Mouse (Mus musculus) CH12.LX (cell line): ENCODE data around the gene Cd164. TPM values are rescaled to one million over a fixed set of nuclear protein-coding genes. Genes with fewer than 3 reads are reported as not detected.
A peak's percentile ranks its signal among the peaks of the same experiment; 100 is the strongest.
"Not testable (repeated sequence)": the region's sequence is repeated elsewhere in the genome, so short reads cannot be mapped to it uniquely, and the experiment has no call there.

Experiments used
- DNase-seq: peaks from one replicate; pipeline ENCODE4 v3.0.0-alpha.2; 2013; ENCODE audit errors: extremely low read depth
- H3K27ac ChIP-seq: 2 replicates; pipeline ENCODE4 v1.5.1; 2012; ENCODE audit warnings: low read depth, mild to moderate bottlenecking, control low read depth, moderate library complexity; ENCODE audit not compliant: insufficient read depth
- H3K27me3 ChIP-seq: replicated peaks from 2 replicates; pipeline ENCODE3; 2012; ENCODE audit warnings: inconsistent platforms
- H3K36me3 ChIP-seq, 2 experiments: replicated peaks in 1 of 2; 2 replicates each; pipeline versions ENCODE3 to v1.6.1; 2012; ENCODE audit warnings: inconsistent platforms in 1 of 2, low read length in 1 of 2, mild to moderate bottlenecking in 1 of 2, mixed read lengths in 1 of 2, moderate library complexity in 1 of 2; ENCODE audit not compliant: control insufficient read depth in 1 of 2, insufficient read depth in 1 of 2
- H3K4me1 ChIP-seq, 2 experiments: 2 replicates each; pipeline ENCODE4 v1.6.1; 2012; ENCODE audit warnings: inconsistent platforms in 1 of 2, moderate library complexity in 1 of 2; ENCODE audit not compliant: insufficient read depth in 2 of 2, control insufficient read depth in 1 of 2
- H3K4me2 ChIP-seq: 2 replicates; pipeline ENCODE4 v1.6.1; 2012; ENCODE audit warnings: low read depth, mild to moderate bottlenecking, control low read depth; ENCODE audit not compliant: poor library complexity, insufficient read depth, severe bottlenecking
- H3K4me3 ChIP-seq, 3 experiments: fragments of 150-350 bp in 1 of 3; sonication (generic) in 1 of 3; replicated peaks in 1 of 3; 2 replicates each; pipeline versions ENCODE3 to v1.5.1; 2011 to 2012; ENCODE audit warnings: low read depth in 2 of 3, low read length in 2 of 3, mild to moderate bottlenecking in 2 of 3, moderate library complexity in 2 of 3, control low read depth in 1 of 3, improper control_type of control experiment in 1 of 3, inconsistent platforms in 1 of 3, mixed read lengths in 1 of 3; ENCODE audit not compliant: poor library complexity in 1 of 3
- H3K79me2 ChIP-seq: replicated peaks from 2 replicates; pipeline ENCODE4 v1.6.1; 2012; ENCODE audit warnings: mild to moderate bottlenecking, moderate library complexity; ENCODE audit not compliant: control insufficient read depth, poor library complexity, insufficient read depth, severe bottlenecking; ENCODE audit errors: extremely low read depth
- H3K9ac ChIP-seq: 2 replicates; pipeline ENCODE4 v1.6.1; 2012; ENCODE audit warnings: low read depth, mild to moderate bottlenecking, control low read depth, moderate library complexity; ENCODE audit not compliant: insufficient read depth
- H3K9me3 ChIP-seq: replicated peaks from 2 replicates; pipeline ENCODE3; 2012; ENCODE audit warnings: low read length, inconsistent platforms, mixed read lengths
- CHD2 ChIP-seq: IDR thresholded peaks from 2 replicates; pipeline ENCODE4 v1.6.1; 2011; ENCODE audit warnings: low read length, improper control_type of control experiment
- CTCF ChIP-seq, 2 experiments: IDR thresholded peaks in 1 of 2; conservative IDR thresholded peaks in 1 of 2; 2 replicates each; pipeline ENCODE4 v1.5.1; 2011 to 2012; ENCODE audit warnings: low read depth in 2 of 2, low read length in 2 of 2, improper control_type of control experiment in 1 of 2, inconsistent platforms in 1 of 2, mild to moderate bottlenecking in 1 of 2, moderate library complexity in 1 of 2
- E2F4 ChIP-seq: IDR thresholded peaks from 2 replicates; pipeline ENCODE4 v1.6.1; 2011; ENCODE audit warnings: low read depth, low read length, improper control_type of control experiment; ENCODE audit not compliant: insufficient replicate concordance
- ELF1 ChIP-seq: IDR thresholded peaks from 2 replicates; pipeline ENCODE4 v1.6.1; 2014; ENCODE audit warnings: low read depth, mild to moderate bottlenecking, inconsistent platforms, low read length, improper control_type of control experiment
- GABPA ChIP-seq: IDR thresholded peaks from 2 replicates; pipeline ENCODE4 v1.6.1; 2012; ENCODE audit warnings: low read depth, low read length, improper control_type of control experiment, inconsistent platforms; ENCODE audit not compliant: insufficient replicate concordance
- JUN ChIP-seq: IDR thresholded peaks from 2 replicates; pipeline ENCODE4 v1.6.1; 2011; ENCODE audit warnings: low read depth, mild to moderate bottlenecking, low read length, improper control_type of control experiment, moderate library complexity; ENCODE audit not compliant: insufficient read depth
- JUND ChIP-seq: conservative IDR thresholded peaks from 2 replicates; pipeline ENCODE4 v1.6.1; 2011; ENCODE audit warnings: low read depth, low read length, improper control_type of control experiment
- KAT2A ChIP-seq: IDR thresholded peaks from 2 replicates; pipeline ENCODE4 v1.6.1; 2012; ENCODE audit warnings: low read length, improper control_type of control experiment, inconsistent platforms; ENCODE audit not compliant: insufficient replicate concordance
- MAFK ChIP-seq: IDR thresholded peaks from 2 replicates; pipeline ENCODE4 v1.6.1; 2011; ENCODE audit warnings: low read length, improper control_type of control experiment; ENCODE audit not compliant: insufficient replicate concordance
- MAX ChIP-seq: IDR thresholded peaks from 2 replicates; pipeline ENCODE4 v1.6.1; 2011; ENCODE audit warnings: low read length, improper control_type of control experiment
- MAZ ChIP-seq: IDR thresholded peaks from 2 replicates; pipeline ENCODE4 v1.6.1; 2012; ENCODE audit warnings: low read depth, mild to moderate bottlenecking, inconsistent platforms, low read length, improper control_type of control experiment, moderate library complexity
- MEF2A ChIP-seq: IDR thresholded peaks from 2 replicates; pipeline ENCODE4 v1.6.1; 2014; ENCODE audit warnings: low read depth, mild to moderate bottlenecking, inconsistent platforms, low read length, improper control_type of control experiment, borderline replicate concordance
- MYC ChIP-seq: IDR thresholded peaks from 2 replicates; pipeline ENCODE4 v1.6.1; 2011; ENCODE audit warnings: low read depth, mild to moderate bottlenecking, improper control_type of control experiment, low read length
- NELFE ChIP-seq: IDR thresholded peaks from 2 replicates; pipeline ENCODE4 v1.6.1; 2011; ENCODE audit warnings: low read depth, low read length, improper control_type of control experiment
- NRF1 ChIP-seq: IDR thresholded peaks from 2 replicates; pipeline ENCODE4 v1.6.1; 2014; ENCODE audit warnings: low read depth, mild to moderate bottlenecking, inconsistent platforms, low read length, improper control_type of control experiment, moderate library complexity
- RAD21 ChIP-seq: IDR thresholded peaks from 2 replicates; pipeline ENCODE4 v1.6.1; 2011; ENCODE audit warnings: low read depth, mild to moderate bottlenecking, low read length, improper control_type of control experiment, moderate library complexity
- SMC3 ChIP-seq: IDR thresholded peaks from 2 replicates; pipeline ENCODE4 v1.6.1; 2011; ENCODE audit warnings: low read depth, low read length, improper control_type of control experiment
- TBP ChIP-seq: conservative IDR thresholded peaks from 2 replicates; pipeline ENCODE4 v1.6.1; 2011; ENCODE audit warnings: low read depth, low read length, improper control_type of control experiment
- TCF12 ChIP-seq: IDR thresholded peaks from 2 replicates; pipeline ENCODE4 v1.6.1; 2014; ENCODE audit warnings: low read depth, mild to moderate bottlenecking, inconsistent platforms, low read length, improper control_type of control experiment
- UBTF ChIP-seq: IDR thresholded peaks from 2 replicates; pipeline ENCODE4 v1.6.1; 2012; ENCODE audit warnings: low read depth, mild to moderate bottlenecking, inconsistent platforms, low read length, improper control_type of control experiment, moderate library complexity
- ZC3H11A ChIP-seq: IDR thresholded peaks from 2 replicates; pipeline ENCODE4 v1.6.1; 2012; ENCODE audit warnings: low read depth, mild to moderate bottlenecking, inconsistent platforms, low read length, improper control_type of control experiment
- ZKSCAN1 ChIP-seq: IDR thresholded peaks from 2 replicates; pipeline ENCODE4 v1.6.1; 2012; ENCODE audit warnings: low read depth, inconsistent platforms, low read length, improper control_type of control experiment, borderline replicate concordance
- ZMIZ1 ChIP-seq: IDR thresholded peaks from 2 replicates; pipeline ENCODE4 v1.6.1; 2012; ENCODE audit warnings: low read depth, mild to moderate bottlenecking, inconsistent platforms, low read length, improper control_type of control experiment
- ZNF384 ChIP-seq: IDR thresholded peaks from 2 replicates; pipeline ENCODE4 v1.6.1; 2012; ENCODE audit warnings: low read depth, low read length, improper control_type of control experiment, inconsistent platforms
- dilution Hi-C: fragments of 300-500 bp; cut with MboI; formaldehyde crosslinking; loops from 2 replicates; pipeline ENCODE4 v1.14.3; 2020; ENCODE audit warnings: low sequenced_read_pairs; ENCODE audit not compliant: extremely low pct_unique_long_range_greater_than_20kb, extremely low pct_ligation_motif_present
- in situ Hi-C: fragments of 300-500 bp; cut with MboI; formaldehyde crosslinking; loops from 3 replicates; pipeline ENCODE4 v1.14.3; 2019; ENCODE audit warnings: low sequenced_read_pairs, low pct_ligation_motif_present, low pct_unique_long_range_greater_than_20kb, mixed read lengths
- polyA plus RNA-seq: library from polyadenylated mRNA; unstranded; fragments of >175 nt; gene quantifications from 2 replicates; pipeline ENCODE4 v1.2.1, GENCODE M21; 2012; ENCODE audit warnings: low read depth; ENCODE audit not compliant: insufficient read length
- total RNA-seq, 2 experiments: library from RNA; depleted of rRNA; stranded (reverse); fragments of 300-350 nt in 1 of 2; fragments of >200 nt in 1 of 2; gene quantifications; 2 replicates each; pipeline ENCODE4 v1.2.3; 2012 to 2014

Gene Cd164
- total and polyA plus RNA-seq, 3 experiments: 41.0 to 191 (median 151) TPM

DNA sequence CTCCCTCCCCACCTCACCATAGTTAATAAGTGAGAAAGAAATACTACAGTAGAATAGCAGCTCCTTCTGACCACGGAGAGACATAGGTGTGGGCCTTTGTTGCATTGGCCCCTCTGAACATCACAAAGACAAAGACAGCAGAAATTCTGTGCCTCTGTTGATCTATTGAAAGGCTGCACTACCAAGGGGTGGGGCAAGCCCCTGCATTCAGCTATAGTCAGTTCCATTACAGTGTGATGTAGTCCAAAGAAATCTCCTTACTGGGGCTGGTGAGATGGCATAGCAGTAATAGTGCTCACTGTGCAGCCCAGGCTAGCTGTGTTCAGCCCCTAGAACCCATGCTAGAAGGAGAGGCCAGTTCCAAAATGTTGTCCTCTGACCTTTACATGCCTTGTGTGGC is 14.2 kb upstream of the Cd164 start:
- no peak overlapping the region for H3K9ac ChIP-seq
- no peaks in the 10 kb centered on the region for H3K27me3 ChIP-seq
- no peaks in the 10 kb centered on the region for H3K4me1 ChIP-seq
- no peaks in the 10 kb centered on the region for H3K36me3 ChIP-seq
- H3K27ac ChIP-seq: no peak overlapping the region
- TF ChIP-seq TBP: no peak
- TF ChIP-seq JUND: no peak
- no peak for TF ChIP-seq JUN
- TF ChIP-seq MAX: no peak
- no peak for TF ChIP-seq CHD2
- no peak for TF ChIP-seq MAFK
- TF ChIP-seq GABPA: no peak
- no peak for TF ChIP-seq SMC3
- no peak for TF ChIP-seq ELF1
- TF ChIP-seq UBTF: no peak
- TF ChIP-seq MEF2A: no peak
- no peak for TF ChIP-seq RAD21
- no peak for TF ChIP-seq ZNF384
- TF ChIP-seq ZMIZ1: no peak
- no peak for TF ChIP-seq KAT2A
- no peak for TF ChIP-seq ZKSCAN1
- no peak for TF ChIP-seq E2F4
- no peak for TF ChIP-seq TCF12
- TF ChIP-seq MAZ: no peak
- DNase-seq: no peak
- H3K4me2 ChIP-seq: no peak overlapping the region
- no peak overlapping the region for H3K4me3 ChIP-seq
- dilution Hi-C loops (no loop called here), in situ Hi-C loops (loop anchor here (10.0 to 25.0 kb wide), 4 partner anchors 60 to 500 kb away; partner anchors contain the start of genes Cep57l1 and Sesn1)
- H3K9me3 ChIP-seq: no peaks in the 10 kb centered on the region
- no peaks in the 10 kb centered on the region for H3K79me2 ChIP-seq

DNA sequence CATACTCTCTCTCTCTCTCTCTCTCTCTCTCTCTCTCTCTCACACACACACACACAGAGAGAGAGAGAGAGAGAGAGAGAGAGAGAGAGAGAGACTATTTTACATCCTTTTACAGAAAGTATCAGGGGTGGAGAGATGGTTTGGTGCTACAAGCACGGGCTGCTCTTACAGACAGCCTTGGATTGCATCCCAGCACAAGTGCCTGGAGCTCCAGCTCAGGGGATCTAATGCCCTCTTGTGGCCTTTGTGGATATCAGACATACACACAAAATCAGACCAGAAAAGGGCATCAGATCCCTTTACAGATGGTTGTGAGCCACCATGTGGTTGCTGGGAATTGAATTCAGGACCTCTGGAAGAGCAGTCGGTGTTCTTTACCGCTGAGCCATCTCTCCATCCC is 13.8 kb upstream of the Cd164 start:
- in situ Hi-C loops: loop anchor here (10.0 to 25.0 kb wide), 4 partner anchors 61 to 501 kb away; partner anchors contain the start of genes Cep57l1 and Sesn1

More for the DNA sequence above, 13.8 kb upstream of the Cd164 start:
- H3K27me3 ChIP-seq, H3K79me2 ChIP-seq, H3K36me3 ChIP-seq, H3K4me3 ChIP-seq, dilution Hi-C loops, H3K27ac ChIP-seq, H3K9ac ChIP-seq, H3K4me1 ChIP-seq, H3K9me3 ChIP-seq, H3K4me2 ChIP-seq: not testable (repeated sequence)
- peak; percentile 68 for TF ChIP-seq ZC3H11A
- TF ChIP-seq CTCF (conservative IDR thresholded peaks at IDR 0.05 in 1 of 2, IDR thresholded peaks at IDR 0.05 in 1 of 2; ENCODE audit: low read depth in 2 of 2, low read length in 2 of 2): peak; percentile 30 to 91; a peak in 3 of 4 replicates
- TF ChIP-seq MYC: 0 out of 2 replicates have a peak, but pooled peaks have one; percentile 61
- peak; percentile 16; the same call in 1 of the 2 replicates for TF ChIP-seq NRF1
- peak; percentile 83 for TF ChIP-seq RAD21
- TF ChIP-seq SMC3: peak; percentile 93
- TF ChIP-seq NELFE: peak; percentile 31; the same call in 1 of the 2 replicates
- peak; percentile 75 for DNase-seq
